Mouse (Mus musculus): Measurements from ENCODE around the gene Cfhr1. TPM values are rescaled to one million over a fixed set of nuclear protein-coding genes. Genes with fewer than 3 reads are reported as not detected.

Gene Cfhr1
- polyA plus RNA-seq (2012; rRNA removed): not detected in 2 replicates

GRCm38 (mm10) chr1:139560024-139560423, at the start of gene Cfhr1:
TSS of gene Cfhr1 (minus strand) at chr1:139560272.
- DNase-seq: no peak
- H3K4me3 ChIP-seq (replicated peaks; ENCODE audit: extremely low read depth, low read depth, low read length): no peak within 1 kb of the TSS
- no peaks in the 10 kb centered on the region for H3K4me1 ChIP-seq (ENCODE audit: control insufficient read depth, insufficient read depth, low read length)
- no peak for TF ChIP-seq POLR2A (IDR thresholded peaks at IDR 0.05; ENCODE audit: borderline replicate concordance, extremely low read depth, low read depth, low read length)
- TF ChIP-seq CTCF (IDR thresholded peaks at IDR 0.05; ENCODE audit: insufficient read depth, low read length): no peak
- 54% methylated on average over 1 of the region's 1 CpGs for WGBS

GRCm38 (mm10) chr1:139551311-139551710, 8.8 kb downstream of the Cfhr1 start:
- DNase-seq: no peak
- Histone ChIP-seq H3K4me1 (ENCODE audit: control insufficient read depth, insufficient read depth, low read length) (no peaks in the 10 kb centered on the region), H3K4me3 (replicated peaks; ENCODE audit: extremely low read depth, low read depth, low read length) (no peak overlapping the region)
- WGBS: 81% methylated on average over 1 of the region's 1 CpGs
- TF ChIP-seq POLR2A (IDR thresholded peaks at IDR 0.05; ENCODE audit: borderline replicate concordance, extremely low read depth, low read depth, low read length): no peak
- TF ChIP-seq CTCF (IDR thresholded peaks at IDR 0.05; ENCODE audit: insufficient read depth, low read length): no peak

- TF ChIP-seq CTCF (IDR thresholded peaks at IDR 0.05; ENCODE audit: insufficient read depth, low read length): no peak
- TF ChIP-seq POLR2A (IDR thresholded peaks at IDR 0.05; ENCODE audit: borderline replicate concordance, extremely low read depth, low read depth, low read length): no peak
- 71% methylated on average over 1 of the region's 1 CpGs for WGBS
- H3K4me1 ChIP-seq (ENCODE audit: control insufficient read depth, insufficient read depth, low read length): no peaks in the 10 kb centered on the region
- DNase-seq: no peak
- H3K4me3 ChIP-seq (replicated peaks; ENCODE audit: extremely low read depth, low read depth, low read length): no peak overlapping the region
Observed at GRCm38 (mm10) chr1:139548536-139548935, 11.5 kb downstream of the Cfhr1 start.

- no peak for DNase-seq
- 86% methylated on average over 12 of the region's 12 CpGs for WGBS
- TF ChIP-seq POLR2A (IDR thresholded peaks at IDR 0.05; ENCODE audit: borderline replicate concordance, extremely low read depth, low read depth, low read length) (no peak), CTCF (IDR thresholded peaks at IDR 0.05; ENCODE audit: insufficient read depth, low read length) (no peak)
- H3K4me1 ChIP-seq (ENCODE audit: control insufficient read depth, insufficient read depth, low read length): no peaks in the 10 kb centered on the region
- H3K4me3 ChIP-seq (replicated peaks; ENCODE audit: extremely low read depth, low read depth, low read length): no peak overlapping the region
Observed at GRCm38 (mm10) chr1:139514556-139514955, 45.5 kb downstream of the Cfhr1 start.

GRCm38 (mm10) chr1:139501258-139501752, 58.8 kb downstream of the Cfhr1 start, which contains the start of gene F13b:
TSS of gene F13b (plus strand) at chr1:139501702.
- Histone ChIP-seq H3K4me1 (ENCODE audit: control insufficient read depth, insufficient read depth, low read length) (no peaks in the 10 kb centered on the region), H3K4me3 (replicated peaks; ENCODE audit: extremely low read depth, low read depth, low read length) (no peak within 1 kb of the TSS)
- WGBS: 82% methylated on average over 3 of the region's 3 CpGs
- TF ChIP-seq POLR2A (IDR thresholded peaks at IDR 0.05; ENCODE audit: borderline replicate concordance, extremely low read depth, low read depth, low read length) (no peak), CTCF (IDR thresholded peaks at IDR 0.05; ENCODE audit: insufficient read depth, low read length) (no peak)
- DNase-seq: no peak

- no peak overlapping the region for H3K4me3 ChIP-seq (replicated peaks; ENCODE audit: extremely low read depth, low read depth, low read length)
- no peaks in the 10 kb centered on the region for H3K4me1 ChIP-seq (ENCODE audit: control insufficient read depth, insufficient read depth, low read length)
- no peak for DNase-seq
- TF ChIP-seq CTCF (IDR thresholded peaks at IDR 0.05; ENCODE audit: insufficient read depth, low read length) (no peak), POLR2A (IDR thresholded peaks at IDR 0.05; ENCODE audit: borderline replicate concordance, extremely low read depth, low read depth, low read length) (no peak)
Observed at GRCm38 (mm10) chr1:139499751-139500150, 60.3 kb downstream of the Cfhr1 start.

Other genes with a start within 250 kb of the Cfhr1 start
- gene Crb1, start 183.2 kb downstream of the Cfhr1 start, polyA plus RNA-seq (2012; rRNA removed): 0.23 and 0.32 TPM in 2 replicates
- 2.7 and 4.0 TPM in 2 replicates for gene Zbtb41, start 138.0 kb downstream of the Cfhr1 start, polyA plus RNA-seq (2012; rRNA removed)
- 0.12 and 0.24 TPM in 2 replicates for gene Aspm, start 105.5 kb downstream of the Cfhr1 start, polyA plus RNA-seq (2012; rRNA removed)
- not detected in 2 replicates for gene F13b, start 58.6 kb downstream of the Cfhr1 start, polyA plus RNA-seq (2012; rRNA removed)
- not detected in 2 replicates for gene Gm4788, start 221.0 kb upstream of the Cfhr1 start, polyA plus RNA-seq (2012; rRNA removed)